Mouse (Mus musculus) kidney, embryonic 15.5 days (tissue): ENCODE results near the gene Fam174a. TPM values are rescaled to one million over a fixed set of nuclear protein-coding genes. Genes with fewer than 3 reads are reported as not detected.

ENCODE experiments used
- ATAC-seq: fragments of 200-750 bp; cut with Nextera tagmentation; replicated peaks from 2 replicates; pipeline ENCODE4 v1.8.0; 2017; ENCODE audit warnings: moderate TSS enrichment; ENCODE audit not compliant: low FRiP score
- H3K27ac ChIP-seq: fragments of 300-500 bp; sonication (generic); 2 replicates; pipeline ENCODE4 v1.5.1; 2015; ENCODE audit warnings: mild to moderate bottlenecking, inconsistent platforms
- H3K27me3 ChIP-seq: fragments of 300-500 bp; sonication (generic); 2 replicates; pipeline ENCODE4 v1.6.1; 2015; ENCODE audit warnings: inconsistent platforms
- H3K36me3 ChIP-seq: fragments of 300-500 bp; sonication (generic); 2 replicates; pipeline ENCODE4 v1.6.1; 2015; ENCODE audit warnings: inconsistent platforms
- H3K4me1 ChIP-seq: fragments of 300-500 bp; sonication (generic); 2 replicates; pipeline ENCODE4 v1.6.1; 2015; ENCODE audit warnings: inconsistent platforms
- H3K4me2 ChIP-seq: fragments of 300-500 bp; sonication (generic); 2 replicates; pipeline ENCODE4 v1.6.1; 2015; ENCODE audit warnings: moderate library complexity, mild to moderate bottlenecking, inconsistent platforms
- H3K4me3 ChIP-seq: fragments of 300-500 bp; sonication (generic); replicated peaks from 2 replicates; pipeline ENCODE4 v1.5.1; 2015; ENCODE audit warnings: mild to moderate bottlenecking, inconsistent platforms
- H3K9ac ChIP-seq: fragments of 300-500 bp; sonication (generic); 2 replicates; pipeline ENCODE4 v1.6.1; 2015; ENCODE audit warnings: mild to moderate bottlenecking, inconsistent platforms
- H3K9me3 ChIP-seq: fragments of 300-500 bp; sonication (generic); replicated peaks from 2 replicates; pipeline ENCODE4 v1.6.1; 2016; ENCODE audit warnings: inconsistent platforms
- WGBS: fragments of 180-500 bp; shearing (Covaris S2); methylation state at CpG from one replicate; pipeline ENCODE4 v1.1.7; 2015; ENCODE audit warnings: mixed read lengths; 5-methylcytosine and 5-hydroxymethylcytosine counted together
- polyA plus RNA-seq: library from polyadenylated mRNA; unstranded; fragments of >200 nt; fragmentation: Nextera tagmentation; extraction: Ambion mirVana; gene quantifications from 2 replicates; pipeline ENCODE4 v1.2.1, GENCODE M21; 2015

Fam174a gene
- polyA plus RNA-seq = 25.2 and 26.4 TPM in 2 replicates

DNA sequence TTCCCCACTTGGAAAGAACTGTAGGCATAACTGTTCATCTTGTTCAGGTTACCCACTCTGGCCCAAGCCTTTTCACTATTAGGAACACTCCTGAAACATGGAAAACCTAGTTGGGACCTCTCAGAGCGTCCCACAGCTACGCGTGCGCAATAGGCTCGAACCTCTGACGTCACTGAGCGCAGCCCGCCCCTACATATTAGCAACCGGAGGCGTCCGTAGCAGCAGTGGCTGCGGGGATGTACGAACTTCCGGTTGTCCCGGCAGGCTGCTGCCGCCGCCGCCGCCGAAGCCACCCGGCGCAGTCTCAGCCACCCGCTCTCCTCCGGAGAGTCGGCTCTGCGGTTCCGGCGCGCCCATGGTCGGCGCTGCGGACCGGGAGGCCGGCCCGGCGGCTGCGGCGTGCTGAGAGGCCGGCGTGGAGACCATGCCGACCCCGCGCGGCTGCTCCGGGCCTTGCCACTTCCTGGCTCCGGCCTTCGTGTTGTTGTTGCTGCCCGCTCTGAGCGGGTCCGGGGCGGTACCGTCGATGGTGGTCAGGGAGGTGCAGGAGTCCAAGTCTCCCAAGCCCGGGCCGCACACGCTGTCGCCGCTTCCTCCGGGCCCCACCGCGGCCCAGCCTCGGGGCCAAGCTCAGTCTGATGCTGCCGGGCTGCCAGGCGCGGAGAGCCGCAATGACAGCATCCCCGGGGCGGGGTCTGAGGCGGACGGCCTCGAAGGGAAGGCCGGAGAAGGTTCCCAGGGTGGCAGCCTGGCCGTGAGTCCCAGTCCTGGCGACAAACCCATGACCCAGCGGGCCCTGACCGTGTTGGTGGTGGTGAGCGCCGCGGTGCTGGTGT lies at the start of gene Fam174a:
Fam174a (plus strand) TSS at position 231 of the 836 bp plus-strand sequence.
- Histone ChIP-seq H3K27ac (peak within 1 kb of the TSS; percentile 85), H3K9ac (peak within 1 kb of the TSS; percentile 87), H3K27me3 (no peaks in the 10 kb centered on the region), H3K9me3 (no peaks in the 10 kb centered on the region), H3K4me1 (peaks cover 15% of the 10 kb centered on the region), H3K36me3 (no peaks in the 10 kb centered on the region), H3K4me3 (peak within 1 kb of the TSS; percentile 93), H3K4me2 (peak within 1 kb of the TSS; percentile 95)
- WGBS = under 1% methylated on average over 79 of the region's 79 CpGs
- ATAC-seq = peak; percentile 100

GRCm38 (mm10) chr1:95263843-95264242 lies 49.6 kb upstream of the Fam174a start:
- Histone ChIP-seq H3K4me1 (no peaks in the 10 kb centered on the region), H3K4me2 (no peak overlapping the region), H3K9ac (no peak overlapping the region), H3K27ac (no peak overlapping the region), H3K36me3 (no peaks in the 10 kb centered on the region), H3K9me3 (no peaks in the 10 kb centered on the region), H3K27me3 (no peaks in the 10 kb centered on the region), H3K4me3 (no peak overlapping the region)
- no peak for ATAC-seq
- WGBS = 62% methylated on average over 2 of the region's 2 CpGs

DNA sequence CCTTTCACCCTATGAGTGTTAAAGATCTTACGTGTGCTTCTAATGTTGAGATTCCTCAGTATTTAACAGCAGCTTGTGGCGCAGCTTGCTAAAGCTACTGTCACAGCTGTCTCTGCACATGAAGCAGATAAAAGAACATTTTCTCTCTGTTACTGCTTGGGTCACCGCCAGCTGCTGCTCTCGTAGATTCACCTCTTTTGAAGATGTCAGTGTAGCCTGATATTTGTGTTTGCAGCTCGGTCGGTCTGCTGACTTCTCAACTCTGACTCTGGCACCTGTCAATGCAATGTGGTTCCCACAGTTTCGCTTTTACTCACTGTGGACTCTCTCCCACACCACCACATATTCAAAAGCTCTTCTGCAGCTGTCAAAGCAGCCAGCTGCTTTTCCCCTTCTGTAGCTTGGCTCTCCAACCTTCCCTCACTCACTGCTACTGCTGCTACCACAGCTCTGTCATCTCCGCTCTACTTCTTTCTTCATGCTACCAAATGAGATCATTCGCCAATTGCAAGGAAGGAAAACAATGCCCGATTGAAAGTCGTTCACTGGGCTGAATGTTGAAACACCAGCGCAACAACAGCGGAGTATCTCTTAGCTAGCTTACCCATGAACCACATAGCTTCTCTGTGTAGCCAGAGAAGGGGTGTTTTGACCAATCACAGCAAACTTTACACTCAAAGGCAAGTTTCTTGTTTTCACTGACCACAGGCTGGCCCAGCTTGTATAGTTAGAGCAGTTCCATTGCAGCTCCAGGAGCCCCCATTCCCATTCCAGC lies 45.3 kb upstream of the Fam174a start:
- Histone ChIP-seq H3K36me3 (no peaks in the 10 kb centered on the region), H3K27me3 (no peaks in the 10 kb centered on the region), H3K9me3 (no peaks in the 10 kb centered on the region), H3K9ac (no peak overlapping the region), H3K27ac (no peak overlapping the region), H3K4me1 (no peaks in the 10 kb centered on the region), H3K4me3 (no peak overlapping the region), H3K4me2 (no peak overlapping the region)
- WGBS = 68% methylated on average over 13 of the region's 13 CpGs
- no peak for ATAC-seq

- no peaks in the 10 kb centered on the region for H3K27me3 ChIP-seq
- ATAC-seq = no peak
- no peaks in the 10 kb centered on the region for H3K36me3 ChIP-seq
- no peak overlapping the region for H3K9ac ChIP-seq
- no peak overlapping the region for H3K4me2 ChIP-seq
- 42% methylated on average over 1 of the region's 1 CpGs for WGBS
- no peak overlapping the region for H3K27ac ChIP-seq
- no peaks in the 10 kb centered on the region for H3K4me1 ChIP-seq
- no peak overlapping the region for H3K4me3 ChIP-seq
- no peaks in the 10 kb centered on the region for H3K9me3 ChIP-seq
Observed at GRCm38 (mm10) chr1:95273321-95273720, 40.1 kb upstream of the Fam174a start.

GRCm38 (mm10) chr1:95308324-95308723 lies 5.1 kb upstream of the Fam174a start:
- no peak overlapping the region for H3K4me3 ChIP-seq
- no peak overlapping the region for H3K4me2 ChIP-seq
- no peak for ATAC-seq
- H3K27me3 ChIP-seq = no peaks in the 10 kb centered on the region
- H3K9me3 ChIP-seq = no peaks in the 10 kb centered on the region
- H3K36me3 ChIP-seq = no peaks in the 10 kb centered on the region
- H3K27ac ChIP-seq = no peak overlapping the region
- H3K9ac ChIP-seq = no peak overlapping the region
- WGBS = 79% methylated on average over 5 of the region's 5 CpGs
- no peaks in the 10 kb centered on the region for H3K4me1 ChIP-seq

DNA sequence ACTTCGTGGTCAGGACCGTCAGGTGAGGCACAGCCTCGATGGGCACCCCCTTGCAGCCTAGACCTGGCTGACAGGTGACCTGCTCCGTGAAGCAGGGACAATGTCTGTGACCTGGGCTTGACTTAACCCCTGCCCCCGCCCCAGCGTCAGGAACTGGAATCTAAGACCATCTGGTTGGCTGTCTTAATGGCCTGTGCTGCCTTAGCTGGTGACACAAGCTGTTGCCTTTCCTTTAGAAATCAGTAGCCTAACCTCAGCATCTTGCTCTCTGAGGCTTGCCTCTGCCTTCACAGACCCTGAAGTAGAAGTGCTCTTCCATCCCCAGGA lies 769 bp downstream of the Fam174a start:
- H3K27ac ChIP-seq = peak overlapping the region; percentile 85
- peak overlapping the region; percentile 95 for H3K4me2 ChIP-seq
- 0% methylated on average over 6 of the region's 6 CpGs for WGBS

DNA sequence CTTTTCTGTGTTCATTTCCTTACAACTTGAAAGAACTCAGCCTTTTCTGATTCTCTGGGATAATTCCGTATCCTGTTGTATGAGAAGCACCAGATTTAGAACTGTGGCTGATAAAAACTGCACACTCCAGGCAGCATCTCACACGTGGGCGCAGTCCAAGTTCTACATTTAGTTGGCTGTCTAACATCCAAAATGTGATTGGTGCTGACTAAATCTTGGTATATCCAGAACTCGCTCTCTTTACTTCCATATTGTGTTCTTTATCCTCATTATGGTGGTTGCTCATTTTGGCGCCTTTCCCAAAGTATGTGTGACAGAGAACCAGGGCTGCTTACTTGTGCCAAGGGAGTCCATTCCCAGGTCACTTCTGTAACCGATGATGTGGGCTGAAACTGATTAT lies 2.6 kb downstream of the Fam174a start:
- H3K9ac ChIP-seq = no peak overlapping the region
- peaks cover 15% of the 10 kb centered on the region for H3K4me1 ChIP-seq
- H3K9me3 ChIP-seq = no peaks in the 10 kb centered on the region
- no peaks in the 10 kb centered on the region for H3K27me3 ChIP-seq
- H3K4me2 ChIP-seq = no peak overlapping the region
- H3K4me3 ChIP-seq = no peak overlapping the region
- H3K27ac ChIP-seq = no peak overlapping the region
- 85% methylated on average over 6 of the region's 6 CpGs for WGBS
- ATAC-seq = no peak
- no peaks in the 10 kb centered on the region for H3K36me3 ChIP-seq

More for the DNA sequence above, 769 bp downstream of the Fam174a start:
- peak overlapping the region; percentile 93 for H3K4me3 ChIP-seq
- H3K9me3 ChIP-seq = no peaks in the 10 kb centered on the region
- peak overlapping the region; percentile 87 for H3K9ac ChIP-seq
- no peaks in the 10 kb centered on the region for H3K27me3 ChIP-seq
- H3K36me3 ChIP-seq = no peaks in the 10 kb centered on the region
- peaks cover 15% of the 10 kb centered on the region for H3K4me1 ChIP-seq
- ATAC-seq = no peak; the same call in 1 of the 2 replicates

DNA sequence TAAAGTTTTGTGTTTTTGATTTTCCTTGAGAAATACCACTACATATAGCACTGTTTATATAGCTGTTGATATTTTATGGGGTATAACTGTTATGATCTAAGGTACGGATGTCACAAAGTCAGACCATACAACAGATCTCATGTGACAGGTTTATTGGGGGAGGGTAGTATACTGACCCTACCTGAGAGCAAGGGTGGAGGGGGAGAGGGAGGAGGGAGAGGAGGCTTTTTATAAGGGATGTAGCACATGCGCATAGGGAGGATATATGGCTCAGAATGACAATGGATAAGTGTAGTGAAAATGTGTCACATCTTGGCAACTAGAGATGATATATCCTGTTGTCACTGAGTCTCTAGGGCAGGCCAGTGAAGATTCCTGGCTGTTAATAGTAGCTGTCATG lies 8.8 kb downstream of the Fam174a start:
- Histone ChIP-seq H3K36me3 (peaks cover 15% of the 10 kb centered on the region), H3K4me3 (no peak overlapping the region), H3K9me3 (no peaks in the 10 kb centered on the region), H3K4me1 (no peaks in the 10 kb centered on the region), H3K9ac (no peak overlapping the region), H3K27ac (no peak overlapping the region), H3K27me3 (no peaks in the 10 kb centered on the region), H3K4me2 (no peak overlapping the region)
- WGBS = 41% methylated on average over 2 of the region's 2 CpGs
- no peak for ATAC-seq

DNA sequence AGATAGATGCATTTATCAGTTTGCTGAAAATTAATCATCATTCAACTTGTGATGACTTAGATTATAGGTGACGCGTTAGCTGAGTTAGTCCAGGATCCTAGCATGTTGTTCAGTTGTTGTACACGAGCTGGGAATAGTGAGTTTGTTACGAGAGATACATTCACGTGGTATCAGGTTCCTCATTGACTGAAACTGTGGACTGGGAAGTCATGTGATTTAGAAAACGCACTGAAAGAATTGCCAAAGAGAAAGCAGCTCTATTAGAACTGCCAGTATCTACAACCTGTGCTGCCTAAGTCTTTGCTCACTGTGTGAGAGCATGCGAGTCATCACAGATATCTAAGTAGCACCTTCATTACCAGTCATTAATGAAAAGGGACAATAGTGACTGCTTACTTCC lies 9.6 kb downstream of the Fam174a start:
- H3K4me3 ChIP-seq = no peak overlapping the region
- no peak overlapping the region for H3K9ac ChIP-seq
- H3K4me1 ChIP-seq = no peaks in the 10 kb centered on the region
- no peak overlapping the region for H3K27ac ChIP-seq
- 78% methylated on average over 7 of the region's 7 CpGs for WGBS
- H3K4me2 ChIP-seq = no peak overlapping the region
- H3K9me3 ChIP-seq = no peaks in the 10 kb centered on the region
- H3K27me3 ChIP-seq = no peaks in the 10 kb centered on the region
- no peak for ATAC-seq
- peaks cover 15% of the 10 kb centered on the region for H3K36me3 ChIP-seq

- H3K27ac ChIP-seq = no peak overlapping the region
- no peak overlapping the region for H3K4me3 ChIP-seq
- no peak overlapping the region for H3K4me2 ChIP-seq
- H3K36me3 ChIP-seq = peaks cover 15% of the 10 kb centered on the region
- no peak for ATAC-seq
- no peaks in the 10 kb centered on the region for H3K4me1 ChIP-seq
- no peaks in the 10 kb centered on the region for H3K27me3 ChIP-seq
- no peaks in the 10 kb centered on the region for H3K9me3 ChIP-seq
- no peak overlapping the region for H3K9ac ChIP-seq
Observed at GRCm38 (mm10) chr1:95326856-95327255, 13.4 kb downstream of the Fam174a start.

GRCm38 (mm10) chr1:95339618-95340017 lies 26.2 kb downstream of the Fam174a start:
- Histone ChIP-seq H3K4me1 (no peaks in the 10 kb centered on the region), H3K4me3 (no peak overlapping the region), H3K9ac (no peak overlapping the region), H3K27me3 (no peaks in the 10 kb centered on the region), H3K4me2 (no peak overlapping the region), H3K27ac (no peak overlapping the region), H3K9me3 (no peaks in the 10 kb centered on the region), H3K36me3 (no peaks in the 10 kb centered on the region)
- ATAC-seq = no peak

DNA sequence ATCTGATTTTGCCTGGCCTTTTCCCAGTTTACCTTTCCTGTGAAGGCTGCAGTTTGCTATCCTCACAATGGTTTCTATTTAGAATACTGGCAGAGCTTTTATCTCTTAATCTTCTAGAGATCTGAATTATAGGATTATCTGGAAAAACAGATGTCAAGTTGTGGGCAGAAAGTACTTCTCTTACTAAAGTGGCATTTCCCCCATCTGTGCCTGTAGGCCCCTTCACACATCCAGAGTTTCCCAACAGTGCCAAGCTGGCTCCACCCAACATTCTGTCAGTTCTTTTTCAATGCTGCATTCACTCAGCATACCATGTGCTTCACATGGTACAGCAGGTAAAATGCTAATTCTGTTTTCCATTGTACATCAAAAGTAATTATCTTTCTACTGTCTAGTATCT lies 28.8 kb downstream of the Fam174a start:
- ATAC-seq = no peak
- no peak overlapping the region for H3K27ac ChIP-seq
- H3K9ac ChIP-seq = no peak overlapping the region
- no peaks in the 10 kb centered on the region for H3K36me3 ChIP-seq
- H3K9me3 ChIP-seq = no peaks in the 10 kb centered on the region
- H3K4me2 ChIP-seq = no peak overlapping the region
- no peaks in the 10 kb centered on the region for H3K4me1 ChIP-seq
- no peaks in the 10 kb centered on the region for H3K27me3 ChIP-seq
- no peak overlapping the region for H3K4me3 ChIP-seq
